Mouse (Mus musculus) hindbrain, embryonic 13.5 days (tissue): ENCODE data around the gene Tmem139. TPM values are rescaled to one million over a fixed set of nuclear protein-coding genes. Genes with fewer than 3 reads are reported as not detected.

Source experiments
- ATAC-seq: fragments of 200-750 bp; cut with Nextera tagmentation; 2 replicates; pipeline ENCODE4 v1.8.0; 2017; ENCODE audit warnings: moderate TSS enrichment; ENCODE audit not compliant: low FRiP score
- H3K27ac ChIP-seq: fragments of 300-500 bp; sonication (generic); 2 replicates; pipeline ENCODE4 v1.5.1; 2015; ENCODE audit warnings: inconsistent platforms, mild to moderate bottlenecking, moderate library complexity
- H3K27me3 ChIP-seq: fragments of 300-500 bp; sonication (generic); 2 replicates; pipeline ENCODE4 v1.6.1; 2015; ENCODE audit warnings: mild to moderate bottlenecking, inconsistent platforms
- H3K36me3 ChIP-seq: fragments of 300-500 bp; sonication (generic); 2 replicates; pipeline ENCODE4 v1.6.1; 2015; ENCODE audit warnings: mild to moderate bottlenecking, inconsistent platforms
- H3K4me1 ChIP-seq: fragments of 300-500 bp; sonication (generic); replicated peaks from 2 replicates; pipeline ENCODE4 v1.6.1; 2015; ENCODE audit warnings: inconsistent platforms
- H3K4me2 ChIP-seq: fragments of 300-500 bp; sonication (generic); 2 replicates; pipeline ENCODE4 v1.6.1; 2015; ENCODE audit warnings: inconsistent platforms, mild to moderate bottlenecking, moderate library complexity
- H3K4me3 ChIP-seq: fragments of 300-500 bp; sonication (generic); 2 replicates; pipeline ENCODE4 v1.5.1; 2015; ENCODE audit warnings: mild to moderate bottlenecking, inconsistent platforms
- H3K9ac ChIP-seq: fragments of 300-500 bp; sonication (generic); 2 replicates; pipeline ENCODE4 v1.6.1; 2015; ENCODE audit warnings: mild to moderate bottlenecking, inconsistent platforms
- H3K9me3 ChIP-seq: fragments of 300-500 bp; sonication (generic); 2 replicates; pipeline ENCODE4 v1.6.1; 2016; ENCODE audit warnings: inconsistent platforms
- whole genome bisulfite sequencing: fragments of 180-500 bp; shearing (Covaris S2); methylation state at CpG from one replicate; pipeline ENCODE4 v1.1.7; 2015; 5-methylcytosine and 5-hydroxymethylcytosine counted together
- polyA plus RNA-seq: library from polyadenylated mRNA; unstranded; fragments of >200 nt; fragmentation: Nextera tagmentation; extraction: Ambion mirVana; gene quantifications from 2 replicates; pipeline ENCODE4 v1.2.1, GENCODE M21; 2015

Tmem139 gene
- polyA plus RNA-seq, 1 experiment from 2014 or later = 0.48 TPM

DNA sequence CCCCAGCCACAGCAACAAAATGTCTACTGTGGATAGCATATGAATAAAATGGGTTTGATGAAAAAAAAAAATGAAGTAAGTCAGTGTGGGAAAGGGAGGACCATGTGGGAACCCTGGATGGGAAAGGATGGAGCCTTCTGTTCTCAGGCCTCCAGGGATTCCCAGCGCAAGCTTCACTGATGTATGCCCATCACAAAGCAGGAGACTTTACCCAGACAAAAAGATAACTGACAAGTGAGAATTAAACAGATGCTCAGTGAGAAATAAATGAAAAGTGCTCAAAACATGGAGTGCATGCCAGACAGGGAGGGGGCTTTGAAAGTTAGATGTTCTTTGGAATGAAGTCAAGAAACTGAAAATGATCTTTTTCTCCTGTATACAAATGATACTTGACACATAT lies 13.8 kb upstream of the Tmem139 start:
- peak overlapping the region; percentile 28; the same call in 1 of the 2 replicates for H3K4me2 ChIP-seq
- 0 out of 2 replicates have a peak overlapping the region, but pooled peaks have one; percentile 22 for H3K4me3 ChIP-seq
- H3K27ac ChIP-seq = no peak overlapping the region
- no peaks in the 10 kb centered on the region for H3K9me3 ChIP-seq
- H3K9ac ChIP-seq = no peak overlapping the region
- H3K36me3 ChIP-seq = no peaks in the 10 kb centered on the region
- H3K4me1 ChIP-seq = 0 out of 2 replicates have a peak, but pooled peaks cover 8% of the 10 kb centered on the region
- 63% methylated on average over 1 of the region's 1 CpGs for WGBS
- peaks cover 12% of the 10 kb centered on the region for H3K27me3 ChIP-seq
- no peak for ATAC-seq

DNA sequence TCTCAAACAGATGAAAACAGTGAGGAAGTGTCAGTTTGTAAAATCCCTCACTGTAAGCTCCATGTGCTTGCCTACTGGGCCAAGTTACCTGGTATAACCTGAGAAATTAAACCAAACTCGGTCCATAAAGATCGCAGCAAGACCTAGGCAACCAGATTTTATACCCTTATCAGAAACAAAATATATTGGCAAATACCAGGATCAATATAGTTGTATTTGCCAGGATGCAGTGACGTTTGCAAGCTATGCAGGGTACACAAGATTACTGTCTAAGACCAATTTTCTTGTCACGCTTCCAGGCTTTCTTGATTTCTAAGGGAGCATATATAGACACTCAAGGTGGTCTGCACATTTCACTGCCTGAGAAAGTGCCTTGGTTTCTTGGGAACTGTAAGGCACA lies 10.0 kb upstream of the Tmem139 start:
- Histone ChIP-seq H3K27me3 (peaks cover 2% of the 10 kb centered on the region; the same call in 1 of the 2 replicates), H3K4me2 (no peak overlapping the region)
- ATAC-seq = no peak

GRCm38 (mm10) chr6:42253103-42253502 lies 8.7 kb upstream of the Tmem139 start:
- H3K9me3 ChIP-seq = no peaks in the 10 kb centered on the region
- H3K27me3 ChIP-seq = no peaks in the 10 kb centered on the region
- H3K4me2 ChIP-seq = no peak overlapping the region
- no peaks in the 10 kb centered on the region for H3K36me3 ChIP-seq
- WGBS = 86% methylated on average over 2 of the region's 2 CpGs
- ATAC-seq = no peak
- no peak overlapping the region for H3K4me3 ChIP-seq
- H3K27ac ChIP-seq = no peak overlapping the region
- H3K9ac ChIP-seq = no peak overlapping the region
- no peaks in the 10 kb centered on the region for H3K4me1 ChIP-seq

More for the DNA sequence above, 10.0 kb upstream of the Tmem139 start:
- WGBS = 88% methylated on average over 4 of the region's 4 CpGs
- H3K9me3 ChIP-seq = no peaks in the 10 kb centered on the region
- H3K9ac ChIP-seq = no peak overlapping the region
- H3K4me3 ChIP-seq = no peak overlapping the region
- no peaks in the 10 kb centered on the region for H3K36me3 ChIP-seq
- no peaks in the 10 kb centered on the region for H3K4me1 ChIP-seq
- H3K27ac ChIP-seq = no peak overlapping the region

- Histone ChIP-seq H3K36me3 (no peaks in the 10 kb centered on the region), H3K27me3 (peaks cover 15% of the 10 kb centered on the region), H3K4me2 (no peak overlapping the region), H3K9ac (no peak overlapping the region), H3K4me1 (no peaks in the 10 kb centered on the region), H3K4me3 (no peak overlapping the region), H3K27ac (no peak overlapping the region), H3K9me3 (no peaks in the 10 kb centered on the region)
- WGBS = 20% methylated on average over 11 of the region's 11 CpGs
- ATAC-seq = 0 out of 2 replicates have a peak, but pooled peaks have one; percentile 65
Observed at GRCm38 (mm10) chr6:42257303-42257863, 4.4 kb upstream of the Tmem139 start.

GRCm38 (mm10) chr6:42260430-42260829 lies 1.3 kb upstream of the Tmem139 start:
- Histone ChIP-seq H3K36me3 (no peaks in the 10 kb centered on the region), H3K4me3 (no peak overlapping the region), H3K27ac (no peak overlapping the region), H3K4me1 (no peaks in the 10 kb centered on the region), H3K9ac (no peak overlapping the region), H3K4me2 (no peak overlapping the region), H3K27me3 (peaks cover 16% of the 10 kb centered on the region), H3K9me3 (no peaks in the 10 kb centered on the region)
- 81% methylated on average over 6 of the region's 6 CpGs for WGBS
- no peak for ATAC-seq

DNA sequence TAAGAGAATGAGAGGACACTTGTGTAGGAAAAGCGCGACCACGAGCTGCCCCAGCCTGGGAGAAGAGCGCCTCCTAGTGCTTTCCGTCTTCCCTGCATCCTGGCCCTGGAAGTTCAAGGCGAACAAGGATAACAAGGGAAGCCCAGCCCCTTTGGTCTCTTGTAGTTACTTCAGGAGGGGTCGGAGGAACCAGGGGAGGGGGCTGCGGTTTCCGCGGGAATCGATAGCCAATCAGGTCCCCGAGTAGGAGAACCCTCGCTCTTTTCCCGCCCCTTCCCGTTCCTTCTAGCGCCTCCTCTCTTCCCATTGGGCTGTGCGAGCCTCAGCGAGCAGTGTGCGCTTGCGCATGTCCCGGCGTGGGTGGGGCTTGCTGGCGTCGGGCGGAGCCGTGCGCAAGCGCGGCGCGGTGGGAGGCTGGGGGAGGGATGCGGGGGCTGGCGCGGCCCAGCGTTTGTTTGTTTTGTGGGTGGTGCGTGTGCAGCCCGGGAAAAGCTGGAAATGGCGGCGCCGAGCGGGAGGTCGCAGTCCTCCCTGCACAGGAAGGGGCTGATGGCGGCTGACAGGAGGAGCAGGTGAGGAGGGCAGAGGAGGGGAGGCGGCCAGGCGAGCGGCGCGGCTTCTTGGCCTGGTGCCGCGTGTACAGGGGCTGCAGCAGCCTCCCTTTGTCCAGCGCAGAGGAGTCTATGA lies 3.0 kb downstream of the Tmem139 start, which contains the start of gene Casp2:
Casp2 (plus strand) TSS at position 360 of the 687 bp plus-strand sequence.
- peak within 1 kb of the TSS; percentile 92 for H3K27ac ChIP-seq

DNA sequence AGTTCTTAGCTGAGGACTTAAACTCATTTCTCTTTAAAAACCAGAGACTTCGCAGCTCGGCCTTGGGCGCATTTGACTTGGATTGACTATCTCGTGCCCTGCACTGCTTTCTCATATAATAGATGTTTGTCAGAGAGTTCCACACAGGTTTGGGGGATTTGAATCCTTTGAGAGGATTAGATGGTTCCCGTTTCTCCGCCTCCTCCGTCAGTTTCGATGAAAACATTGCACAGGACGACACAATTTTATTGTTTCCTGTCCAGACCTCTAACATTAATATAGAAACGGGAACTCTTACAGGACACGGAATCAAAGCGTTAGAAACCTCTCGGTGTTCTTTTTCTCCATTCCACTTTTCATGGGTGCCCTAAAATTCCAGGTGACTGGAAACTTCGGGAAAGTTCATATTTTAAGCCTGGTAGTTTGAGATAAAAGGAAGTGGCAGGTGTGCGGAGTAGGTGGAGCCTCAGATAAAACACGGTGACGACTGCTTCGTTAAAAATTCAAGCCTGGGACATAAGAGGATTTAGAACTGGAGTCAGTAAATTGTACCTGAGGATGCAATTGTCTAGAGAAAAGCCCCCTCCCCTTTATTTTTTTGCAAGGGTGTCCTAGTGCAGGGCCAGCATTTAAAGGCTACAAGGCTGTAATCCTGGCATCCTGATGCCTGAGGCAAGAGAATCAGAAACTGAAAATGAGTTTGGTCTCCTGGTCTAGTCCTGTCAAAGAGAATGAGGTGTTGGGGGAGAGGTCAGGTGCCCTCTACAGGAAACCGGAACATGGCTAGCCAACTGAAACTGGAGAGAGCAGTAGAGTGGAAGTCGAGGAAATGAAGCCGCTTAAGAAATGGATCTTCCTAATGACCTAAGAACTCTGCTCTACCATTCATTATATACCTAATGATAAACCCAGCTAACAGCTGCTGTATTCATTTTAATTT lies 3.9 kb downstream of the Tmem139 start:
- under 1% methylated on average over 21 of the region's 21 CpGs for WGBS
- no peak for ATAC-seq
- H3K4me2 ChIP-seq = peak overlapping the region; percentile 92

More for the DNA sequence above, 3.0 kb downstream of the Tmem139 start, which contains the start of gene Casp2:
- Histone ChIP-seq H3K4me3 (peak within 1 kb of the TSS; percentile 66), H3K36me3 (peaks cover 25% of the 10 kb centered on the region), H3K9ac (peak within 1 kb of the TSS; percentile 94), H3K4me1 (peaks cover 16% of the 10 kb centered on the region), H3K9me3 (no peaks in the 10 kb centered on the region), H3K4me2 (peak within 1 kb of the TSS; percentile 92), H3K27me3 (peaks cover 16% of the 10 kb centered on the region)
- 1% methylated on average over 50 of the region's 51 CpGs for WGBS
- peak; percentile 100 for ATAC-seq

GRCm38 (mm10) chr6:42270817-42271216 lies 9.0 kb downstream of the Tmem139 start:
- ATAC-seq = no peak
- H3K9me3 ChIP-seq = no peaks in the 10 kb centered on the region
- no peak overlapping the region for H3K27ac ChIP-seq
- peaks cover 71% of the 10 kb centered on the region for H3K36me3 ChIP-seq
- peaks cover 18% of the 10 kb centered on the region for H3K4me1 ChIP-seq
- H3K4me3 ChIP-seq = no peak overlapping the region
- H3K4me2 ChIP-seq = no peak overlapping the region
- no peak overlapping the region for H3K9ac ChIP-seq
- H3K27me3 ChIP-seq = no peaks in the 10 kb centered on the region

More for the DNA sequence above, 3.9 kb downstream of the Tmem139 start:
- Histone ChIP-seq H3K27ac (peak overlapping the region; percentile 92), H3K4me1 (peaks cover 19% of the 10 kb centered on the region), H3K9ac (peak overlapping the region; percentile 94), H3K27me3 (peaks cover 16% of the 10 kb centered on the region), H3K36me3 (peaks cover 32% of the 10 kb centered on the region), H3K4me3 (peak overlapping the region; percentile 66), H3K9me3 (no peaks in the 10 kb centered on the region)

DNA sequence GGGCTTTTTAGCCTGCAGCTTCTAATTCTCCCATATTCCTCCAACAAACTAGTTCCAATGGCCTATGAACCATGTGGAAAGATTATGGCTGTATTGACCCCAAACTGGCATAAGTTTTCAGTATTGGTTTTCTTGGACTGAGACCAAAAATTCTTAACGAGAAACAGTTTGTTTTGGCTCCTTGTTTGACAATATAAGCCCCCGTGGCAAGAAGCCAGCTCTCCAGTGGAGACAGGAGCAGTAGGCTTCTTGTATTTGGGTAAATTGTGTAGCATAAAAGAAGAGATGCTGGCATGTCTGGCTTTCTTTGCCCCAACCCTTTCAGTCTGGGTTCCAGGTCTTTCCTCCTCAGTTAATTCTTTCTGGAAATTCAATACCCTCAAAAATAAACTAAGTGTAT lies 14.4 kb downstream of the Tmem139 start:
- 63% methylated on average over 2 of the region's 2 CpGs for whole genome bisulfite sequencing
- H3K36me3 ChIP-seq = peaks cover 87% of the 10 kb centered on the region
- ATAC-seq = no peak

DNA sequence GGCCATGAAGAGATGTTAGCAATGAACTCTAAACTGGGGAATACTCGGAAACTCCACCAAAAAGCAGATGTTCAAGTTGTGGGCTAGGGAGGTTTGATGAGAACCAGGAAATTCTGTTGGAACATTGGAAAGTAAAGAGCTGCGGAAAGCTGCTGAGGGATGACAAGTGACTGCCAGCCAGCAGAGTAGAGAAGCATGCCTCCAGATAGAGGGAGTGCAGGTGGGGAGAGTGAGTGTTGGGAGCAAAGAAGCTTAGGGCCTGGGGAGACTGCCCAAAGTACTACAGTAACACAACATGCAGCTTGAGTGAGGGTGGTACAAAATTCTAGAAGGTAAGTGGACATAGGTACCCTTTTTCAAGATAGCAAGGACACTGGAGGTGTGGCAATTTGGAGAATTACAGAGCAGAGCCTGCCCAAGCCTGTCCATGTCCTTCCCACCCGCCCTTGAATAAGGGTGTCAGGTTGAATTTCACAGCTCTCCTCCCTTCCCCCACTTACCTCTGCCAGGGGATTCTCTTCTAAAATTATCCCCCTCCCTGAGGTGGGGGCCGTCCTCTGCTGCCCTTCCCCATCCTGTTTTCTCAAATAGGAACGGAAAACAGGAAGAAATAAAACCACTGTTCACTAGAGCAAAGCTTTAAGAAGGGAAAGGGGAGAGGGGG lies 21.2 kb downstream of the Tmem139 start:
- ATAC-seq = no peak
- 87% methylated on average over 5 of the region's 5 CpGs for WGBS
- H3K4me1 ChIP-seq = no peaks in the 10 kb centered on the region

More for the DNA sequence above, 14.4 kb downstream of the Tmem139 start:
- Histone ChIP-seq H3K4me3 (no peak overlapping the region), H3K4me2 (no peak overlapping the region), H3K9ac (no peak overlapping the region), H3K4me1 (0 out of 2 replicates have a peak, but pooled peaks cover 4% of the 10 kb centered on the region), H3K9me3 (no peaks in the 10 kb centered on the region), H3K27me3 (no peaks in the 10 kb centered on the region), H3K27ac (no peak overlapping the region)

GRCm38 (mm10) chr6:42286448-42286847 lies 24.7 kb downstream of the Tmem139 start, which contains the start of gene Clcn1:
TSS of gene Clcn1 (plus strand) at chr6:42286685.
- ATAC-seq = peak; percentile 43; the same call in 1 of the 2 replicates
- H3K36me3 ChIP-seq = peaks cover 70% of the 10 kb centered on the region
- no peaks in the 10 kb centered on the region for H3K9me3 ChIP-seq
- H3K9ac ChIP-seq = 0 out of 2 replicates have a peak within 1 kb of the TSS, but pooled peaks have one; percentile 35
- H3K27ac ChIP-seq = no peak within 1 kb of the TSS
- no peaks in the 10 kb centered on the region for H3K27me3 ChIP-seq
- no peaks in the 10 kb centered on the region for H3K4me1 ChIP-seq
- no peak within 1 kb of the TSS for H3K4me3 ChIP-seq
- WGBS = 85% methylated on average over 4 of the region's 5 CpGs
- H3K4me2 ChIP-seq = no peak within 1 kb of the TSS

More for the DNA sequence above, 21.2 kb downstream of the Tmem139 start:
- peaks cover 83% of the 10 kb centered on the region for H3K36me3 ChIP-seq
- no peak overlapping the region for H3K9ac ChIP-seq
- no peak overlapping the region for H3K4me2 ChIP-seq
- no peaks in the 10 kb centered on the region for H3K9me3 ChIP-seq
- no peak overlapping the region for H3K27ac ChIP-seq
- no peaks in the 10 kb centered on the region for H3K27me3 ChIP-seq
- H3K4me3 ChIP-seq = no peak overlapping the region
